Mouse (Mus musculus) MEL (cell line): ENCODE measurements around the gene Ndufa7.
"Not testable (repeated sequence)": the region's sequence is repeated elsewhere in the genome, so short reads cannot be mapped to it uniquely, and the experiment has no call there.

Experiments used
- CHD2 ChIP-seq: IDR thresholded peaks from 2 replicates; pipeline ENCODE4 v1.6.1; 2011; ENCODE audit warnings: low read length, improper control_type of control experiment
- CTCF ChIP-seq, 3 experiments: IDR thresholded peaks in 2 of 3; conservative IDR thresholded peaks in 1 of 3; 2 replicates each; pipeline ENCODE4 v1.5.1; 2011 to 2012; ENCODE audit warnings: low read length in 3 of 3, low read depth in 2 of 3, mild to moderate bottlenecking in 2 of 3, improper control_type of control experiment in 1 of 3, inconsistent platforms in 1 of 3, mixed read lengths in 1 of 3, moderate library complexity in 1 of 3; ENCODE audit not compliant: control insufficient read depth in 1 of 3, insufficient read depth in 1 of 3, poor library complexity in 1 of 3, severe bottlenecking in 1 of 3
- EP300 ChIP-seq, 2 experiments: IDR thresholded peaks; 2 replicates each; pipeline ENCODE4 v1.6.1; 2011; ENCODE audit warnings: improper control_type of control experiment in 2 of 2, low read length in 2 of 2, low read depth in 1 of 2, mild to moderate bottlenecking in 1 of 2
- ETS1 ChIP-seq: IDR thresholded peaks from 2 replicates; pipeline ENCODE4 v1.6.1; 2012; ENCODE audit warnings: low read depth, mild to moderate bottlenecking, inconsistent platforms, low read length, improper control_type of control experiment, moderate library complexity
- MAX ChIP-seq: IDR thresholded peaks from 2 replicates; pipeline ENCODE4 v1.6.1; 2011; ENCODE audit warnings: low read length, improper control_type of control experiment
- MYB ChIP-seq: IDR thresholded peaks from 2 replicates; pipeline ENCODE4 v1.6.1; 2011; ENCODE audit warnings: mild to moderate bottlenecking, low read depth, low read length, improper control_type of control experiment
- POLR2A ChIP-seq, 2 experiments: IDR thresholded peaks; 2 replicates each; pipeline ENCODE4 v1.6.1; 2011 to 2012; ENCODE audit warnings: low read length in 2 of 2, mild to moderate bottlenecking in 2 of 2, control low read depth in 1 of 2, improper control_type of control experiment in 1 of 2, low read depth in 1 of 2, moderate library complexity in 1 of 2; ENCODE audit not compliant: control insufficient read depth in 1 of 2, insufficient read depth in 1 of 2, poor library complexity in 1 of 2
- POLR2AphosphoS2 ChIP-seq: IDR thresholded peaks from 2 replicates; pipeline ENCODE4 v1.6.1; 2011; ENCODE audit warnings: low read length, improper control_type of control experiment
- TAL1 ChIP-seq: IDR thresholded peaks from 2 replicates; pipeline ENCODE4 v1.6.1; 2012; ENCODE audit warnings: mild to moderate bottlenecking, inconsistent platforms, low read length, moderate library complexity, mixed read lengths
- UBTF ChIP-seq: IDR thresholded peaks from 2 replicates; pipeline ENCODE4 v1.6.1; 2012; ENCODE audit warnings: low read depth, mild to moderate bottlenecking, inconsistent platforms, low read length, improper control_type of control experiment, moderate library complexity, borderline replicate concordance; ENCODE audit not compliant: insufficient read depth
- USF1 ChIP-seq: IDR thresholded peaks from 2 replicates; pipeline ENCODE4 v1.6.1; 2014; ENCODE audit warnings: low read depth, mild to moderate bottlenecking, inconsistent platforms, low read length, improper control_type of control experiment, moderate library complexity

GRCm38 (mm10) chr17:33824997-33825330, 592 bp downstream of the Ndufa7 start:
- TF ChIP-seq POLR2A (IDR thresholded peaks at IDR 0.05; ENCODE audit: control insufficient read depth in 1 of 2, insufficient read depth in 1 of 2, low read depth in 1 of 2, low read length in 2 of 2, poor library complexity in 1 of 2); CHD2; EP300 (IDR thresholded peaks at IDR 0.05; ENCODE audit: low read depth in 1 of 2, low read length in 2 of 2); POLR2AphosphoS2; MYB; UBTF; MAX; ETS1; CTCF (IDR thresholded peaks at IDR 0.05 in 2 of 3, conservative IDR thresholded peaks at IDR 0.05 in 1 of 3; ENCODE audit: control insufficient read depth in 1 of 3, insufficient read depth in 1 of 3, low read depth in 2 of 3, low read length in 3 of 3, poor library complexity in 1 of 3, severe bottlenecking in 1 of 3); TAL1; USF1: not testable (repeated sequence)
